Comparison of ENCODE assay signal across 12 mouse cellular contexts in the genomic region with DNA sequence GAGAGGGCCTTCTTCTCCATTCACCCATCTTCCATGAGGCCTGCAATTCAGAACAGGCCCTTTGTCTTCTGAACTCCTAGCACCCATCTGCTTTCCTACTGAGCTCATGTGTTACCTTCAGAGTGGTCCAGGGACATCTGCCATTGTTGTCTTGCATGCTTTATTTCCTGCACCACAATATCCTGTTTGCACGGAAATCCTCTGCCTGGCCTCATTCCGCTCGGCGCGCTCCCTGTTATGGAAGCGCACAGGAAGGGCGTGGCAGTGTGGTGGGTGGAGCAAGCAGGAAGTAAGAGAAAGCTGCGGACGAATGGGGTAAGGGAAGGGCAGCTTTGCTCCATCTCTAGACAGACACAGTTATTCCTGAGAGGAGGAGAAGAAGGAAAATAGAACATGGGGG. TPM values are rescaled to one million over a fixed set of nuclear protein-coding genes. Genes with fewer than 3 reads are reported as not detected.
DNase-seq lines count a peak whose midpoint lies in the region; ATAC-seq lines count a peak whose summit lies in the region.
"Had no signal": no experiment of that assay in that cellular context is flagged by ENCODE, and none has a peak within 500 bp of the region (broad histone marks: within the 10 kb centered on the region; RNA-seq: fewer than 3 reads in every experiment).

No protein-coding gene starts in this region.

- peaks cover 10% of the 10 kb centered on the region for H3K4me1 ChIP-seq in kidney, embryonic 15.5 days
- no peaks in the 10 kb centered on the region for H3K4me1 ChIP-seq in midbrain, embryonic 10.5 days
- H3K4me1 ChIP-seq: liver, embryonic 12.5 days; midbrain, embryonic 13.5 days; neural tube, embryonic 12.5 days had no signal

- no peak overlapping the region for H3K4me2 ChIP-seq in kidney, embryonic 15.5 days
- H3K4me2 ChIP-seq: liver, embryonic 12.5 days; midbrain, embryonic 13.5 days; neural tube, embryonic 12.5 days had no signal

- H3K27ac ChIP-seq in kidney, embryonic 15.5 days, result no peak overlapping the region
- no peak overlapping the region for H3K27ac ChIP-seq in midbrain, embryonic 10.5 days (replicated peaks)
- H3K27ac ChIP-seq: liver, embryonic 12.5 days; midbrain, embryonic 13.5 days; neural tube, embryonic 12.5 days had no signal

- no peaks in the 10 kb centered on the region for H3K36me3 ChIP-seq in kidney, embryonic 15.5 days
- no peaks in the 10 kb centered on the region for H3K36me3 ChIP-seq in midbrain, embryonic 10.5 days
- H3K36me3 ChIP-seq: liver, embryonic 12.5 days; midbrain, embryonic 13.5 days; neural tube, embryonic 12.5 days had no signal

- no peak overlapping the region for H3K4me3 ChIP-seq in kidney, embryonic 15.5 days (replicated peaks)
- H3K4me3 ChIP-seq in midbrain, embryonic 10.5 days, result no peak overlapping the region
- H3K4me3 ChIP-seq: liver, embryonic 12.5 days; midbrain, embryonic 13.5 days; neural tube, embryonic 12.5 days had no signal

- no peak overlapping the region for H3K9ac ChIP-seq in kidney, embryonic 15.5 days
- H3K9ac ChIP-seq: liver, embryonic 12.5 days; midbrain, embryonic 13.5 days; neural tube, embryonic 12.5 days had no signal

- intact Hi-C loops in heart, postnatal 14 days (cut with DNase I), result no loop called here

- ATAC-seq in kidney, embryonic 15.5 days (replicated peaks; ENCODE audit: low FRiP score), result no peak
- ATAC-seq: liver, embryonic 12.5 days; midbrain, embryonic 13.5 days had no signal

- H3K27me3 ChIP-seq in kidney, embryonic 15.5 days, result no peaks in the 10 kb centered on the region
- no peaks in the 10 kb centered on the region for H3K27me3 ChIP-seq in midbrain, embryonic 10.5 days (ENCODE audit: low read depth, poor library complexity, severe bottlenecking)
- H3K27me3 ChIP-seq: liver, embryonic 12.5 days; midbrain, embryonic 13.5 days; neural tube, embryonic 12.5 days had no signal

- H3K9me3 ChIP-seq in kidney, embryonic 15.5 days (replicated peaks), result no peaks in the 10 kb centered on the region
- no peaks in the 10 kb centered on the region for H3K9me3 ChIP-seq in midbrain, embryonic 10.5 days (replicated peaks)
- H3K9me3 ChIP-seq: liver, embryonic 12.5 days; midbrain, embryonic 13.5 days; neural tube, embryonic 12.5 days had no signal

- WGBS in kidney, embryonic 15.5 days, result 77% methylated on average over 9 of the region's 9 CpGs
- 88% methylated on average over 9 of the region's 9 CpGs for WGBS in midbrain, embryonic 10.5 days

- peak; percentile 40 for DNase-seq in kidney, adult 18-20 months
- peak; percentile 48 to 57 for DNase-seq in heart, postnatal 14 days
- DNase-seq in lung, adult 18-20 months, result peak; percentile 34 to 61
- DNase-seq in spleen, postnatal 4 days (ENCODE audit: low spot score in 2 of 2), result no peak
- DNase-seq in midbrain, embryonic 10.5 days (ENCODE audit: low spot score), result no peak
- DNase-seq in testis, postnatal 10 days (ENCODE audit: low spot score), result no peak
- DNase-seq: cerebellum, postnatal 14 days; thymus, postnatal 4 days had no signal

RNA-seq across cellular contexts. Expression of a gene that starts 14.1 kb away (rescaled TPM):
- polyA plus RNA-seq in kidney, embryonic 15.5 days (2015; fragmentation: Nextera tagmentation; extraction: Ambion mirVana), result 23.3 and 23.9 TPM in 2 replicates
- total RNA-seq in heart, postnatal 14 days (2021), result 10 to 100 TPM; 29.7 to 31.8 TPM
- 0.95 and 1.8 TPM in 2 replicates for polyA plus RNA-seq in midbrain, embryonic 10.5 days (2016; fragmentation: Nextera tagmentation; extraction: Ambion mirVana)

Comparison
In these comparisons a context has a peak if more than half of its experiments do, and no peak if none do; other contexts are left out.
1. DNase-seq: peak in kidney, adult 18-20 months (single experiment), heart, postnatal 14 days (2 of 2) and lung, adult 18-20 months (2 of 2); none in spleen, postnatal 4 days (0 of 2), midbrain, embryonic 10.5 days (single experiment) and testis, postnatal 10 days (single experiment).